Mouse (Mus musculus) bone marrow, adult 2 months (tissue): Measurements from ENCODE around the gene Primpol. TPM values are rescaled to one million over a fixed set of nuclear protein-coding genes. Genes with fewer than 3 reads are reported as not detected.

ENCODE experiments used
- H3K27ac ChIP-seq: fragments of 200-500 bp; 2 replicates; pipeline ENCODE4 v1.5.1; 2012; ENCODE audit warnings: low read depth, mild to moderate bottlenecking, control low read depth, inconsistent platforms, low read length; ENCODE audit not compliant: control insufficient read depth, poor library complexity, insufficient read depth
- H3K4me1 ChIP-seq: fragments of 200-500 bp; 2 replicates; pipeline ENCODE4 v1.6.1; 2011; ENCODE audit warnings: low read length; ENCODE audit not compliant: control insufficient read depth, insufficient read depth
- H3K4me3 ChIP-seq: fragments of 200-500 bp; replicated peaks from 2 replicates; pipeline ENCODE3; 2011; ENCODE audit warnings: mild to moderate bottlenecking, low read depth, low read length, control low read depth; ENCODE audit not compliant: control insufficient read depth
- CTCF ChIP-seq: fragments of 200-500 bp; IDR thresholded peaks from 2 replicates; pipeline ENCODE4 v1.5.1; 2011; ENCODE audit warnings: low read length, control low read depth; ENCODE audit not compliant: control insufficient read depth, insufficient read depth
- POLR2A ChIP-seq: fragments of 200-500 bp; IDR thresholded peaks from 2 replicates; pipeline ENCODE4 v1.6.1; 2011; ENCODE audit warnings: low read depth, mild to moderate bottlenecking, control low read depth, low read length, borderline replicate concordance; ENCODE audit not compliant: control insufficient read depth
- WGBS: fragments of 180-500 bp; shearing (Covaris S2); methylation state at CpG from one replicate; pipeline ENCODE4 v1.1.7; 2018; 5-methylcytosine and 5-hydroxymethylcytosine counted together
- polyA plus RNA-seq: library from polyadenylated mRNA; stranded (reverse); fragments of >200 nt; gene quantifications from 2 replicates; pipeline ENCODE4 v1.2.4, GENCODE M21; 2011; ENCODE audit warnings: low replicate concordance; ENCODE audit not compliant: missing spikeins, insufficient read depth, insufficient read length

The Primpol gene
- polyA plus RNA-seq, 1 experiment = 10.7 TPM

DNA sequence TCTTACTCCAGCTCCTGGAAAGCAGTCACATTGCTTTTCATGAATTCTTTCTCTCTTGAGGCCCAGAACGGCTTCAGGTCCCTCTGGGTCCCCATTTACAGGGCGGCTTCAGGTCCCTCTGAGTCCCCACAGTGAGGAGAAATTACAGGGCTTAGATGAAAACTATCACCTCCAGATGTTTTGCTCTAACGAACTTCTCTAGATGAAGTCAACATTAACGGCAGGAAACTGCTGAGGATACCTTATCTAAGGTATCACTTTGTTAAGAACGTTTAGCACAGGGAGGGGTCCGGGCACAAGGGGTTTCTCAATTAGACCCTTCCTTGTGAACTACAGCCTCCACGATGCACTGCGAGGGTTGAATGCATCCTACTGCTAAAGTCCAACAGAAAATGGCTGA is 1.1 kb downstream of the Primpol start:
- Histone ChIP-seq H3K27ac (0 out of 2 replicates have a peak overlapping the region, but pooled peaks have one; percentile 38), H3K4me3 (peak overlapping the region; percentile 25), H3K4me1 (no peaks in the 10 kb centered on the region)
- WGBS = 47% methylated on average over 8 of the region's 8 CpGs
- TF ChIP-seq CTCF (no peak), POLR2A (no peak)

DNA sequence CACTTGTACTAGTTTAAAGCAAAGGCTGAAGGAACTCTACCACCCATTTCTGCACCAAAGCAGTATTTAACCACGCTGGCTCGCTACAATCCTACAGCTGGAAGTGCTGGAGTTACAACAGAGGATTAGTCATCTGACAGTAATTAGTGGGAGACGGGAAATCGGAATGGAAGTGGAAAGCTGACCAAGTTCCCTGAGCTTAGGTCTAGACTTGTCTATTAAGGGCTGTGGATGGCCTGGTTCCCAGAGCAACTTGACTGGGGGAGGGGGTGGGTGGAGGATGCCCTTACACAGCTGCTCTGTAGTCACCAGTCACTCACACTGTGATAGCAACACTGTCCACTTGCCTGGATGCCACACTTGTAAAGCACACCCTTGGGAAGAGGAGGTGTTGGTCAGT is 3.6 kb downstream of the Primpol start:
- H3K4me3 ChIP-seq = no peak overlapping the region
- WGBS = 82% methylated on average over 4 of the region's 4 CpGs
- TF ChIP-seq CTCF (no peak), POLR2A (no peak)
- no peaks in the 10 kb centered on the region for H3K4me1 ChIP-seq
- no peak overlapping the region for H3K27ac ChIP-seq

DNA sequence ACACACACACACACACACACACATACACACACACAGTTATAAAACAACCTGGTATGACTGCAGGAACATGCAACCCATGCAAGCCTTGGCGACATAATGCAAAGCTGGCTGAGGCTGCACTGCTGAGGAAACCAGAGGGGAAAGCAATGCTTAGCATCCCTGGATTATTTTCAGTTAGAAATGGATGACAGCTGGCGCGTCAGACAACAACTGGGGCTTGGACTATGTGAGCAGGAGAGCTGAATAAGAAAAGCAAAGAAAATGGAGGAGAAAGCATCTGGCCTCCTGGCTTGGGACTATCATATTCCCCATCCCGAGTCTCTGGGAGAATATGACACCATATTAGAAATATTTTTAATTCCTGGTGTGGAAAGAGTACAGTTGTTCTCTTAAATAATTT is 4.1 kb downstream of the Primpol start:
- TF ChIP-seq CTCF = no peak
- TF ChIP-seq POLR2A = no peak
- 88% methylated on average over 4 of the region's 4 CpGs for WGBS
- no peak overlapping the region for H3K4me3 ChIP-seq
- no peaks in the 10 kb centered on the region for H3K4me1 ChIP-seq
- H3K27ac ChIP-seq = no peak overlapping the region

DNA sequence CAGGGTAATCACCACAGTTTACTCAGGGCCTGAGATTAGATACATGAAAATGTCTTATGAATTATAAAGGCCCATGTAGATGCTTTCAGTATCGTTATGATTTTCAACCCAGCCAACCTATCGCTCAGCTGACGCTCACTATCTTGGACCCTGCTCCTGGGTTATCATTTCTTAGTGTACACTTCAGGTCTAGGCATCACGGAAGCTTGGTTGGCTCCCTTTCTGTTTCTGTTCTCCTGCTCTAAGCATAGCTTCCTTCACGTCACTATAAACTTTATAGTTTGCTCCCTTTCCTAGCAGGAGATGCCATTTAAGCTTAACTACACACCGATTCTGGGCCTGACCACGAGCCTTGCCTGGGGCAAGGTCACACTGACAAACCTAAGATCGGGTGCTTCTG is 5.5 kb downstream of the Primpol start:
- TF ChIP-seq POLR2A (no peak), CTCF (no peak)
- 85% methylated on average over 8 of the region's 8 CpGs for WGBS

GRCm38 (mm10) chr8:46606930-46607329 is 10.1 kb downstream of the Primpol start:
- 93% methylated on average over 1 of the region's 1 CpGs for WGBS
- H3K4me3 ChIP-seq = no peak overlapping the region
- no peak overlapping the region for H3K27ac ChIP-seq
- H3K4me1 ChIP-seq = no peaks in the 10 kb centered on the region
- TF ChIP-seq POLR2A (no peak), CTCF (no peak)

More for the DNA sequence above, 5.5 kb downstream of the Primpol start:
- Histone ChIP-seq H3K4me3 (no peak overlapping the region), H3K4me1 (no peaks in the 10 kb centered on the region), H3K27ac (no peak overlapping the region)

DNA sequence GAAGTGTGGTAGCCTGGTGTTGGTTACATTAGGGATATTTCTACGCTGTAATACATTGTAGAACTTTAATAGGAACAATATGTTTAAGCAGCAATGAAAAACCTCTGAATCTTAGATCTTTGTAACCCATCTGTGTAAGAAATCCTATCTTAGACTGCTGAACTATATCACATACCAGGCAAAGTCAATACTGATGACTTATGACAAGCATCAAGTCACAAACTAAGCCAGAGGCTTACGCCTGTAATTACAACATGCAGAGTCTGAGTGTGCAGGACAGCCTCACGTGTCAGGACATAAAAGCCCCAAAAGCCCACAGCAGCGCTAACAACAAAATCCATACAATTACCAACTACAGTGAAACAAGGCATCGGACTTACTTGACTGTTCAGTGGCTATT is 13.4 kb downstream of the Primpol start:
- H3K4me1 ChIP-seq = no peaks in the 10 kb centered on the region
- TF ChIP-seq POLR2A (no peak), CTCF (no peak)
- WGBS = 91% methylated on average over 5 of the region's 5 CpGs

DNA sequence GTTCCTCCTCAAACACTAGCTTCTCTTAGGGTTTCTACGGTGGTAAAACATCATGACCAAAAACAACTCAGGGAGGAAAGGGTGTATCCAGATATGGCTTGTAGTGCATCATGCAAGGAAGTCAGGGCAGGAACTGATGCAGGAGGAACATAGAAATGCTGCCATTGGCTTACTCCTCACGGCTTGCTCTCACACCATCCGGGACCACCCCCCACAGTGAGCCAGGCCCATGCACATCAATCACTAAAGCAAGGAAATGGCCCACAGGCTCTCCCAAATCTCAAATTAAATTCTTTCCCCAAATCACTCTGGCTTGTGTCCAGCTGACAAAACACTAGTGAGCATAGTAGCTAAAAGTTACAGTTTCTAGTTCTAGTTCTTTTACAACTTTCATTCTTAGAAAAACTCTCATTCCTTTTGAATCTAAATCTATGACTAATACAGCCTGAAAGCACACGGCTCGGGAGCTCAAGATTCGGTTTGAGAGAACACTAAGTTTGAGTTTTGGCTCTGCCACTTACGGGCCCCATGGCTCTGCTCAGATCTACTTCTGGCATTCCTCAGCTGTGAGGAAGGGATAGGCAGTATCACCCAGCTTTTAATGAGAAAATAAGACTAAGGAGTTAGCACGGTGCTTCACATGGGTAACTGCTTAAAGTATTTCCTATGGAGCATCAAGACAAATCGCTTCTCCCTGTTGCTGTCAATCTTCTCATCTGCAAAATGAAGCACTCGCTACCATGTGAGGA is 15.9 kb downstream of the Primpol start:
- WGBS = 61% methylated on average over 10 of the region's 10 CpGs
- H3K4me1 ChIP-seq = no peaks in the 10 kb centered on the region; the same call in 1 of the 2 replicates
- no peak for TF ChIP-seq CTCF
- TF ChIP-seq POLR2A = no peak

More for the DNA sequence above, 13.4 kb downstream of the Primpol start:
- H3K4me3 ChIP-seq = no peak overlapping the region
- H3K27ac ChIP-seq = no peak overlapping the region

DNA sequence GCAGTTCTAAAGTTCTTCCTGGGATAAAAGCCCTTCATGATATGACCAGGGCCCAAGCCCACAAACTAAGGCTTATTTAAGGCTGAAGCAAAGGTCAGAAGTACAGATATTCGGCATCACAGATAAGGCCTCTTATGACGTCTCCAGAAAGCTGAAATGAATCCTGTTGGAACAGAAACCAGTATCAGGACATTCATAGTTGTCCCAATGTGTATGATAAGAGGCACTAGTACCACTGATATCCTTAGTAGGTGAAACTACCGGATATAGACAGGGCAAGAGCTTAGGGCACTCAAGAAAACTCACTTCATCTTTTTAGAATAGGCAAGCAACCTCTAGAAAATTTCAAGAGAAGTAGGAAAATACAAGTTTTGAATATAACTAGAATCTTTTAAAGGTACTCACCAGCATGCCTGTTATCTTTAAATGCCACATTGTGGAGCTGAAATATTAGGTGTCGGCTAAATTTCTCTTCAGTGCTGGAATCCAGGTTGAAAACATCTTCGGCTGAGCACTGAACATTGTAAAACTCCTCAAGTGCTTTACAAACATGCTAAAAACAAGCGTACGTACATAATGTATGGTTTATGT is 17.6 kb downstream of the Primpol start:
- 71% methylated on average over 7 of the region's 7 CpGs for WGBS
- TF ChIP-seq POLR2A = no peak
- TF ChIP-seq CTCF = no peak
- H3K4me3 ChIP-seq = no peak overlapping the region
- H3K4me1 ChIP-seq = peaks cover 1% of the 10 kb centered on the region
- no peak overlapping the region for H3K27ac ChIP-seq

More for the DNA sequence above, 15.9 kb downstream of the Primpol start:
- Histone ChIP-seq H3K27ac (no peak overlapping the region), H3K4me3 (no peak overlapping the region)

GRCm38 (mm10) chr8:46598753-46599152 is 18.3 kb downstream of the Primpol start:
- H3K4me3 ChIP-seq = no peak overlapping the region
- no peak overlapping the region for H3K27ac ChIP-seq
- peaks cover 1% of the 10 kb centered on the region for H3K4me1 ChIP-seq
- no peak for TF ChIP-seq POLR2A
- TF ChIP-seq CTCF = no peak
- 68% methylated on average over 5 of the region's 5 CpGs for WGBS
